Mouse (Mus musculus): ENCODE results near the gene Wdr64. TPM values are rescaled to one million over a fixed set of nuclear protein-coding genes. Genes with fewer than 3 reads are reported as not detected.

Gene Wdr64
- polyA plus RNA-seq, 1 experiment from 2014 or later: not detected

DNA sequence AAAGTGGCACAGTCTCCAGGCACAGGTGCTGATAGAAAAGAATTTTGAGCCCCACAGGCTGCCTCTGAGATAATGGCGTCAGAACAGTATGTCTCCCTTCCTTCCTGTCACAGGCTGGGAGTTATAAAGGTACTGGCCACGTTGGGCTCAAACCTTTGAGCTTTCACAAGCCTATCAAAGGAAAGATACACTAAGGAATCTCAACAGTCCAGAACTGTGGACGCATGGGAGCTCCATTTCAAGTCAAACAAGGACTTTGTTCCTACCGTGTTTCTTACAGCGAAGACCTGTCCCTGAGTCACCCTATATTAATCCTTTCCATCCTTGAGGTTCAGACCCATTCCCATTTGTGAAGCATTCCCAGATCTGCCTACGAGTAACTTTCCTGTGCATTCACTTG lies 20.9 kb upstream of the Wdr64 start:
- Histone ChIP-seq H3K4me3 (replicated peaks; ENCODE audit: low read length) (no peak overlapping the region), H3K27ac (ENCODE audit: low read length) (no peak overlapping the region), H3K36me3 (ENCODE audit: control insufficient read depth, insufficient read depth) (no peaks in the 10 kb centered on the region), H3K27me3 (replicated peaks; ENCODE audit: control insufficient read depth, insufficient read depth, low read length) (no peaks in the 10 kb centered on the region), H3K4me2 (ENCODE audit: low read length) (no peak overlapping the region), H3K4me1 (replicated peaks; ENCODE audit: control insufficient read depth, insufficient read depth, low read length) (no peaks in the 10 kb centered on the region), H3K9ac (replicated peaks; ENCODE audit: low read depth, low read length) (no peak overlapping the region), H3K9me3 (ENCODE audit: control insufficient read depth, low read length) (no peaks in the 10 kb centered on the region)
- 81% methylated on average over 6 of the region's 6 CpGs for WGBS
- ATAC-seq: no peak

DNA sequence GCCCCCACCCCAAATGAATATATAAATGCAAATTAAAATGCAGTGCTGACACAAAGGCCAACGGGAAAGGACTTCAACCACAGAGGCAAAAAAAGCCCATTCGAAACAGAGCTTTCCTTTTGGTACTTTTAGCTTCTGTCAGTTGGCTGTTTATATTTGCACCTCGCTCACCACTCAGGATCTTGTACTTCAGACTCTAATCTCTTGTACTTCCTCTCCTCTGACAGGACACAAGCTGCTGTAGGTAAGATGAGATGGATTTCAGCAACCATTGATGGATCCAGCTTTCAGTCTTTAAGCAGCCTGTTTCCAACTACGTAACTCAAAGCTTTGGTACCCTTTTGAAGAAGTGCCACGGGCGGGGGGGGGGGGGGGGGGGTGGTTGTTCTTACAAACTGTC lies 17.4 kb upstream of the Wdr64 start:
- 78% methylated on average over 6 of the region's 6 CpGs for WGBS
- H3K4me1 ChIP-seq (replicated peaks; ENCODE audit: control insufficient read depth, insufficient read depth, low read length): no peaks in the 10 kb centered on the region
- H3K9me3 ChIP-seq (ENCODE audit: control insufficient read depth, low read length): no peaks in the 10 kb centered on the region
- H3K4me2 ChIP-seq (ENCODE audit: low read length): no peak overlapping the region
- no peak overlapping the region for H3K4me3 ChIP-seq (replicated peaks; ENCODE audit: low read length)
- no peaks in the 10 kb centered on the region for H3K27me3 ChIP-seq (replicated peaks; ENCODE audit: control insufficient read depth, insufficient read depth, low read length)
- no peak for ATAC-seq
- no peak overlapping the region for H3K9ac ChIP-seq (replicated peaks; ENCODE audit: low read depth, low read length)
- no peak overlapping the region for H3K27ac ChIP-seq (ENCODE audit: low read length)
- no peaks in the 10 kb centered on the region for H3K36me3 ChIP-seq (ENCODE audit: control insufficient read depth, insufficient read depth)

DNA sequence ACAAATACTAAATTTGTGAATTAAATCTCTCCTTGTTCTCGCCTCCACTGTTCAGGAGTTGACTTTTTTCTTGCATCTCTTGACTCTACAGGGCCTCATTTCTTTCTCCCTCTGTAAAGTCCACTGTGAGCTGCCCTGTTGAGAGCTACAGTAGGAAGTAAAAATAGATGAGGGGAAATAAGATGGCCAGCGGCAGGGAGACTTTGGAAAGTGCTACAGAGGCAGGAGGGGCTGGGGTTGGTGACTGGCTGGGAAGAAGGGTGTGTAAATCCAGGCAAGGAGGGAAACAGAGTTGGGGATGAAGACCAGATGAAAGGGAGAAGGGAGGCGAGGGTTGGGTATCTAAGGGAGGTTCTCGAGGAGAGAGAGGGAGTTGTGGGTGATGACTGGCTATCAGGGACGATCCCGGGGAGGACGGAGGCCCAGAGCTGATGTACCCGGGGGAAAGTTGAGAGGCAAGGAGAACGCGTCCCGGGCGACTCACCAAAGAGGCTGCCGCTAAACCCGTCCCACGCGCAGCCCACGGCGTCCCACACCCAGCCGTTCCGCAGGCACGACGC lies 6.6 kb upstream of the Wdr64 start:
- H3K9ac ChIP-seq (replicated peaks; ENCODE audit: low read depth, low read length): peak overlapping the region; percentile 73
- peaks cover 14% of the 10 kb centered on the region for H3K4me1 ChIP-seq (replicated peaks; ENCODE audit: control insufficient read depth, insufficient read depth, low read length)
- no peaks in the 10 kb centered on the region for H3K27me3 ChIP-seq (replicated peaks; ENCODE audit: control insufficient read depth, insufficient read depth, low read length)
- H3K36me3 ChIP-seq (ENCODE audit: control insufficient read depth, insufficient read depth): 0 out of 2 replicates have a peak, but pooled peaks cover 3% of the 10 kb centered on the region
- peak overlapping the region; percentile 86 for H3K27ac ChIP-seq (ENCODE audit: low read length)
- H3K4me2 ChIP-seq (ENCODE audit: low read length): peak overlapping the region; percentile 82
- no peak for ATAC-seq
- peak overlapping the region; percentile 88 for H3K4me3 ChIP-seq (replicated peaks; ENCODE audit: low read length)
- H3K9me3 ChIP-seq (ENCODE audit: control insufficient read depth, low read length): no peaks in the 10 kb centered on the region
- WGBS: under 1% methylated on average over 22 of the region's 22 CpGs

DNA sequence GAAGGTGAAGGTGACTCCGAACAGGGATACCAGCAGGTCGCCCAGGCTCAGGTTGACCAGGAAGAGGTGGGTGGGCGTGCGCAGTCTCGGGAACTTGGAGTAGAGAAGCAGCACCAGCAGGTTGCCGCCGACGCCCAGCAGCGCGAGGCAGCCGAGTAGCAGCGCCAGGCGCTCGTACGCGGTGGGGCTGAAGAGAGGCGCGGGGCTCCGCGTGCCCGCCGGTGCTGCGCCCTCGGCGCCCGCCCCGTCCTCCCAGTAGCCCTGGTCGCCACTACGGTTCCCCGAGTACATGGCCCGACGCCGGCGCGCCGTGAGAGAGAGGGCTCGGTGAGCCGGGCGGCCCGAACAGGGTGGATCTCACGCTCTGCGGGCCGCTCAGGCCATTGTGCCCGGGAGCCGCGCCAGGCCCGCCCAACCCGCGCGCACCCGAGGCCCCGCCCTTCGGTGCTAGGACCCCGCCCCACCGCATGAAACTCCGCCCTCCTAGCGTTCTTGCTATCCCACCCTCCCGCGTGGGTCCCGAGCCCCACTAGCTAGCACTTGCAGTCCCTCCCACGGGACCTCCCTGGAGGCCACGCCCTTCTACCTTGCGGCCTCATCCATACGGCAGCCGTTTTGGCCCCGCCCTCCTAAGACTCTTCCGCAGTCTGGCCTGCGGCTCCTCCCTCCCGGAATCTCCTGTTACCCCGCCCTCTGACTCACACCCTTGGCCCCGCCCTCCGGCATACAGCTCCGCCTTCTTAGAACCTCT lies 6.0 kb upstream of the Wdr64 start, which contains the start of the genes Opn3 and Chml:
Opn3 (minus strand) TSS at position 531 of the 751 bp plus-strand sequence.
Chml (minus strand) TSS at position 656 of the 751 bp plus-strand sequence.
- WGBS: under 1% methylated on average over 72 of the region's 73 CpGs
- Histone ChIP-seq H3K27ac (ENCODE audit: low read length) (peak within 1 kb of the TSS; percentile 86), H3K9ac (replicated peaks; ENCODE audit: low read depth, low read length) (peak within 1 kb of the TSS; percentile 73), H3K4me1 (replicated peaks; ENCODE audit: control insufficient read depth, insufficient read depth, low read length) (peaks cover 14% of the 10 kb centered on the region), H3K27me3 (replicated peaks; ENCODE audit: control insufficient read depth, insufficient read depth, low read length) (no peaks in the 10 kb centered on the region), H3K4me3 (replicated peaks; ENCODE audit: low read length) (peak within 1 kb of the TSS; percentile 88), H3K36me3 (ENCODE audit: control insufficient read depth, insufficient read depth) (0 out of 2 replicates have a peak, but pooled peaks cover 3% of the 10 kb centered on the region), H3K4me2 (ENCODE audit: low read length) (peak within 1 kb of the TSS; percentile 82), H3K9me3 (ENCODE audit: control insufficient read depth, low read length) (no peaks in the 10 kb centered on the region)
- peak; percentile 96 for ATAC-seq

DNA sequence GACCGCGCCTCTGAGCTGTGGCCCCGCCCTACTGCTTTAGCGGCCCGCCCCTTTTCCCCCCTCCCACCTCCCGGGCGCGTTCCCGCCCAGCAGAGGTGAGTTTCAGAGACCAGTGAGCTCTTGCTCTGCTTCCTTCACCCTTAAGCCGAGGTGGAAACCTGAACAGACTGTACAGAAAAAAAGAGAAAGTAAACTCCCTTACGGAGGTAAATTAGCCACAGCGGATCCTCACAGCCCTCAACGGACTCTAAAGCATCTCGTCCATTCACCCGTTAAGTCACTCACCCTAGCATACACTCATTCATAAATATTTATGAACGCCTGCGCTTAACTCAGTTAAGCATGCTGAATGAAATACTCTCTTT lies 5.4 kb upstream of the Wdr64 start:
- Histone ChIP-seq H3K9me3 (ENCODE audit: control insufficient read depth, low read length) (no peaks in the 10 kb centered on the region), H3K9ac (replicated peaks; ENCODE audit: low read depth, low read length) (no peak overlapping the region), H3K27ac (ENCODE audit: low read length) (peak overlapping the region; percentile 86; the same call in 1 of the 2 replicates), H3K4me1 (replicated peaks; ENCODE audit: control insufficient read depth, insufficient read depth, low read length) (peaks cover 14% of the 10 kb centered on the region), H3K4me2 (ENCODE audit: low read length) (peak overlapping the region; percentile 82), H3K4me3 (replicated peaks; ENCODE audit: low read length) (peak overlapping the region; percentile 88), H3K36me3 (ENCODE audit: control insufficient read depth, insufficient read depth) (no peaks in the 10 kb centered on the region), H3K27me3 (replicated peaks; ENCODE audit: control insufficient read depth, insufficient read depth, low read length) (no peaks in the 10 kb centered on the region)
- ATAC-seq: peak; percentile 70; the same call in 1 of the 2 replicates
- whole genome bisulfite sequencing: under 1% methylated on average over 17 of the region's 17 CpGs

DNA sequence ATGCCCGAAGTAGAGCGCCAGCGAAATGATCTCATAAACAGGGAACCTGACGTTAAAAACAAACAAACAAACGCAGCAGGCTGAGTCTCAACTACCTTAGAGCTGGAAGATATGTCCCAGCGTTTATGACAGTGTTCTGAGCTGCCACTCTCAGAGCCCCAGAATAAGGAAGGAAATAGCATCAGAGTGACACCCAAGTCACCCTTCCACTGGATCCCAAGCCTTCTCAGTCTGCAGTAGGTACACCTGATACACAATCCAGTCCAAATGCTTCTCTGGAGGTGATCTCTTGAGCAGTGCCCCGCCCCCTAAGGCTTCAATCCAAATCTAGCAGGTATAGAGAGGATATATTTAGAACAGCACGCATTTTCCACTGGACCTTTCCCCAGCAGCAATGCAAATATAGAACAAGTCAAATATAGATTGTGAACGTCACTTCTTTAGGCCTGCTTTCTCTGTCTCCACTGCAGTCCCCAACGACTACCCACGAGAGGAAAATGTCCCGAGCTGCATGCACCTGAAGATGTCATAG lies 4.9 kb upstream of the Wdr64 start:
- ATAC-seq: peak; percentile 0; the same call in 1 of the 2 replicates
- no peaks in the 10 kb centered on the region for H3K9me3 ChIP-seq (ENCODE audit: control insufficient read depth, low read length)
- peak overlapping the region; percentile 88 for H3K4me3 ChIP-seq (replicated peaks; ENCODE audit: low read length)
- H3K9ac ChIP-seq (replicated peaks; ENCODE audit: low read depth, low read length): no peak overlapping the region
- H3K4me2 ChIP-seq (ENCODE audit: low read length): peak overlapping the region; percentile 82
- 44% methylated on average over 12 of the region's 12 CpGs for WGBS
- no peaks in the 10 kb centered on the region for H3K36me3 ChIP-seq (ENCODE audit: control insufficient read depth, insufficient read depth)
- no peak overlapping the region for H3K27ac ChIP-seq (ENCODE audit: low read length)
- peaks cover 14% of the 10 kb centered on the region for H3K4me1 ChIP-seq (replicated peaks; ENCODE audit: control insufficient read depth, insufficient read depth, low read length)
- H3K27me3 ChIP-seq (replicated peaks; ENCODE audit: control insufficient read depth, insufficient read depth, low read length): no peaks in the 10 kb centered on the region

DNA sequence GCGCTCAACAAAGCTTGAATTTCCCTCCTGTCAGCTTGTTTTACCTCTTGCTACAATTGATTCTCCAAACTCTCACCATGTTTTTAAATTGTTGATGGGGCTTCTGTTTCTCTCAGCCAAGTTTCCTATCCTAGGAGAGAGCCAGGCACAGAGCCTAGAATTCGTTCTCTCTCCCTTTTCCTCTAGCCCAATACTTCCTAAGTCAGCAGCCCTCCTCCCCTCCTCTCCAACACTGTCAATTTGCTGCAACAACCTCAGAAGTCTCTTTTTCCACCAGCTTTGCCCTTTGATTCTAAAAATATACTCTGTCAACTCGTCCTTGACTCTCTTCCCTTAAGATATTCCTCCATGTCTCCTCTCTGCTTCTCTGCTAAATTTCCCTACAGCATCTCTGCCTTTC lies 982 bp downstream of the Wdr64 start:
- no peaks in the 10 kb centered on the region for H3K36me3 ChIP-seq (ENCODE audit: control insufficient read depth, insufficient read depth)
- no peak overlapping the region for H3K27ac ChIP-seq (ENCODE audit: low read length)
- no peak overlapping the region for H3K4me2 ChIP-seq (ENCODE audit: low read length)
- no peaks in the 10 kb centered on the region for H3K27me3 ChIP-seq (replicated peaks; ENCODE audit: control insufficient read depth, insufficient read depth, low read length)
- H3K4me3 ChIP-seq (replicated peaks; ENCODE audit: low read length): no peak overlapping the region
- WGBS: 70% methylated on average over 3 of the region's 3 CpGs
- no peak for ATAC-seq
- H3K9me3 ChIP-seq (ENCODE audit: control insufficient read depth, low read length): no peaks in the 10 kb centered on the region
- no peaks in the 10 kb centered on the region for H3K4me1 ChIP-seq (replicated peaks; ENCODE audit: control insufficient read depth, insufficient read depth, low read length)
- no peak overlapping the region for H3K9ac ChIP-seq (replicated peaks; ENCODE audit: low read depth, low read length)

DNA sequence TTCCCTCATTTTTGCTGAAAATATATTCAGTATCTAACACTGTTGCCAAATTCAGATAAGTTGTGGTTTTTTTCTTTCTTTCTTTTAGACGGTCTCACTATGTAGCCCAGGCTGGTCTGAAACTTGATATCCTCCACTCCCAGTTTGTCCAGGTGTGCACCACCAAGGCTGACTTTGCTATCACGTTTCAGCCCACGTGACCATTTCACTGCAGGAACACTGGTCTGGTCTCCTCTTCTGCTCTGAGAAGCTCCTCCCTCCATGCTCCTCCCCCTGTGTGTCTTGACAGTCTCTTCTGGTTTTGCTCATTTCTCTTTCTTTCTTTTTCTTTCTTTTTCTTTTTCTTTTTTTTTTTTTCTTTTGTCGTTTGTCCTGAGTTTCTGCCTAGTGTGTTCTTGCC lies 1.4 kb downstream of the Wdr64 start:
- 43% methylated on average over 4 of the region's 4 CpGs for WGBS
- H3K27me3 ChIP-seq (replicated peaks; ENCODE audit: control insufficient read depth, insufficient read depth, low read length): no peaks in the 10 kb centered on the region
- no peaks in the 10 kb centered on the region for H3K36me3 ChIP-seq (ENCODE audit: control insufficient read depth, insufficient read depth)
- no peak overlapping the region for H3K9ac ChIP-seq (replicated peaks; ENCODE audit: low read depth, low read length)
- no peak overlapping the region for H3K27ac ChIP-seq (ENCODE audit: low read length)
- no peak for ATAC-seq
- no peaks in the 10 kb centered on the region for H3K9me3 ChIP-seq (ENCODE audit: control insufficient read depth, low read length)
- no peak overlapping the region for H3K4me2 ChIP-seq (ENCODE audit: low read length)
- H3K4me1 ChIP-seq (replicated peaks; ENCODE audit: control insufficient read depth, insufficient read depth, low read length): no peaks in the 10 kb centered on the region
- H3K4me3 ChIP-seq (replicated peaks; ENCODE audit: low read length): no peak overlapping the region

DNA sequence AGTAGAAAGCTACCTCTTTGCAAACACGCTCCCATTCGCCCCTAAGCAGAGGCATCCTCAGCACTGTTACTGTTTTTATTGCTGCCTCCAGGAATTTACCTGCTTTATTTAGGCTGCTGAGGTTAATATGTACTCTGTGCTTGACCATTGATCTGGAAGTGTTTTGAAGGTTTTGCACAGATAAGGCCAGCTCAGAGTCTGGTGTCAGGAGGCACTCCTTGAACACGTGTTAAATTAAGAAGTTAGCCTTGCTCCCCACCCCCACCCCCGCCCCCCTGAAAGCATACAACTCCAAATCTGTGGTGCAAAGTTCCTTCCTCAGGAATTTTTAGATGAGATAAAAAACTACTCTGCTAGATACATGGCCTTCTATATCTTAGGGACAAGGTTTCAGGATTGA lies 2.8 kb downstream of the Wdr64 start:
- WGBS: 75% methylated on average over 4 of the region's 4 CpGs
- Histone ChIP-seq H3K4me1 (replicated peaks; ENCODE audit: control insufficient read depth, insufficient read depth, low read length) (no peaks in the 10 kb centered on the region), H3K36me3 (ENCODE audit: control insufficient read depth, insufficient read depth) (no peaks in the 10 kb centered on the region), H3K27me3 (replicated peaks; ENCODE audit: control insufficient read depth, insufficient read depth, low read length) (no peaks in the 10 kb centered on the region), H3K9me3 (ENCODE audit: control insufficient read depth, low read length) (no peaks in the 10 kb centered on the region), H3K4me2 (ENCODE audit: low read length) (no peak overlapping the region), H3K27ac (ENCODE audit: low read length) (no peak overlapping the region), H3K9ac (replicated peaks; ENCODE audit: low read depth, low read length) (no peak overlapping the region), H3K4me3 (replicated peaks; ENCODE audit: low read length) (no peak overlapping the region)
- no peak for ATAC-seq

Data from forebrain, embryonic 16.5 days (tissue).